Mouse (Mus musculus): ENCODE measurements around the gene A930002H24Rik.

DNA sequence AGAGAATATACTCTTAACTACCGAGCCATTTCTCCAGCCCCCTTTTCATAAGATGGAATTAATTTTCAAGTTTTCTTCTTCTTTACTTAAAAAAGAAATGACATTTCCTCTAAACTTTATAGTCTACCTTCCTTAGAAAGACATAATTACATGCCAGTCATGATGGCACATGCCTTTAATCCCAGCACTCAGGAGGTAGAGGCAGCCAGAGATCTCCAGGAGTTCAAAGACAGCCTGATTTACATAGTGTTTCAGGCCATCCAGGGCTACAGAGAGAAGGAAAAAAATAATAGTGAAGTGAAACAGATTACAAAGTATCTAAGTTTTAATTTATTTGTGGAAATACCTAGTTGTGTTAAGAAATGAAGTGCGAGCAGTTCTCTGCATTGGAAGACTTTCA is 27.4 kb downstream of the A930002H24Rik start:
- TF ChIP-seq CTCF (conservative IDR thresholded peaks at IDR 0.05; ENCODE audit: low read length) (no peak), NANOG (IDR thresholded peaks at IDR 0.05; ENCODE audit: borderline replicate concordance, low read length) (no peak)
